Mouse (Mus musculus) cerebellum, postnatal 25 days (tissue): ENCODE data around the gene Smarcd2.
A peak's percentile ranks its signal among the peaks of the same experiment; 100 is the strongest.

Experiments
- DNase-seq, 2 experiments: peaks; one replicate each; pipeline ENCODE4 v3.0.0; 2021; ENCODE audit warnings: mixed read lengths in 2 of 2

Gene Smarcd2

DNA sequence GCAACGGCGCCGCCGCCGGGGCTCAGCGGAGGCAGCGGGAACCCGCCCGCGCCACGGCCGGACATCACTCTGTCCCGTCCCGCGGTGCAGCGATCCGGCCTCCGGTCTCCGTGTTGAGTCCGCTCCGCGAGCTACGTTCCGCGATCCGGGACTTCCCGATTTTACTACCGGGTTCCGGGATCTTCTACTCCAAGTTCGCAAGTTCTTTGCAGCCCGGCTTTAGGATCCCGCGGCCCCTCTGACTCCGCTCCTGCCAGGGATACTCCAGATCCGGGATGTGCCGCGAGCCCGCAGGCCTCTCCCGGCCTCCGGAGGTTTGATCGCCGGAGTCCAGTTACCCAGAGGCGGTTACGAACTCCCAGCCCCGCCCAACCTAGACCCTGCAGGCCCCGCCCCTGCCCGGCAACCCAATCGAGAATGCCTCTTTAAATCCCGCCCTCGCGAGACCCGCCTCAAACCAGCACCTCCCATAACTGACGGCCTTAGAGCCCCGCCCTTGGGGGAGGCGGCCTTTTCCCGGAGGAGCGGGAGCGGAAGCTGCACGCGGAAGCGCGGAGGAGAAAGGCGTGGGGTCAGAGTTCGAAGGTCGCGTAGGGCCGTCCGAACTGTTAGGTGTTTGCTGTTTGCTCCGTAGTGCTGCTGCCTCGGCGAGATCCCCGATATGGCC lies at the start of gene Smarcd2:
Smarcd2 (minus strand) TSS at position 329 of the 667 bp plus-strand sequence.
- DNase-seq, result peak; percentile 99

DNA sequence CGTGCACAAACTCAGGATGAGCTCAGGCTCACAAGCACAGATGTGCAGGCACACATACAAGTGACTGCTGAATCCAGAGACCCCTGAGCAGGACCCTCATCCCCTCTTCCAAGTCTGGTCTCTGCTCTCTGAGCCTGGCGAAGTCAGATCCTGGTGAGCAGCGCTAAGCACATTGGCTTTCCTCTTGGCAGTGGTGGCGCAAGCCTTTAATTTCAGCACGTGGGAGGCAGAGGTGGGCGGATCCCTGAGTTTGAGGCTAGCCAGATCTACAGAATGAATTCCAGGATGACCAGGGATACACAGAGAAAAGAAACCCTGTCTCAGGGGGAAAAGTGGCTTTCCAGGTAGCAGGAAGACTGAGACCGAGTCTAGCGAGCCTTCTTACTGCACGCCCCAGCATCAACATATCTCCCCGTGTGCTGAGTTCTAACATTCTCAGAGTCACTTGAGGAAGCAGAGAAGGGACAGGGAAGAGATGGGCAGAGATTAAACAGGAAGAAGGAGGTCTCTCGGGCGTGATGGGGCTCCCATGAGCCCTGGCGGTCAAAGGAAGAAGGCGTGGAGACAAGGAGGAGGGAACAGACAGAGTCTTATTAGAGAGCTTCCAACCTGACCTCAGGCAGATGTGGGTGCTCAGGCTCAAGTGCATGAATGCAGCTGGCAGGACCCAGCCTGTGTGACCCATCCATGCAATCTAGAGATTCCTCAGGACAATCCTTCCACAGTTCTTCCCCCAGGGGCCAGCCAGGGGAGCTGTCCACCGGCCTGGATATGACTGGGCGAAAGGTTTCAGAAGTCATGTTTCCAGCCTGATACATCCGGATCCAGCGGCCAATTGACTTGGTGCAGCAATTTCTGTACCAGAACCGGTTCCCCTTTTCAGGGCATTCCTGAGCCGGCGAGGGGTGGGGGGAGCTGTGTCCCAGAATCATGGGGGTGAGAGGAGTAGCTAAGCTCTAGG lies 45.9 kb upstream of the Smarcd2 start:
- no peak for DNase-seq

- DNase-seq, result no peak
Observed at GRCm38 (mm10) chr11:106317801-106318200, 45.0 kb upstream of the Smarcd2 start.

- no peak for DNase-seq
Observed at GRCm38 (mm10) chr11:106316416-106316815, 43.6 kb upstream of the Smarcd2 start.

GRCm38 (mm10) chr11:106314333-106314812 lies 41.6 kb upstream of the Smarcd2 start, which contains the start of gene Cd79b:
TSS of gene Cd79b (minus strand) at chr11:106314762.
- DNase-seq, result no peak

- DNase-seq, result no peak
Observed at GRCm38 (mm10) chr11:106313533-106313932, 40.8 kb upstream of the Smarcd2 start.

DNA sequence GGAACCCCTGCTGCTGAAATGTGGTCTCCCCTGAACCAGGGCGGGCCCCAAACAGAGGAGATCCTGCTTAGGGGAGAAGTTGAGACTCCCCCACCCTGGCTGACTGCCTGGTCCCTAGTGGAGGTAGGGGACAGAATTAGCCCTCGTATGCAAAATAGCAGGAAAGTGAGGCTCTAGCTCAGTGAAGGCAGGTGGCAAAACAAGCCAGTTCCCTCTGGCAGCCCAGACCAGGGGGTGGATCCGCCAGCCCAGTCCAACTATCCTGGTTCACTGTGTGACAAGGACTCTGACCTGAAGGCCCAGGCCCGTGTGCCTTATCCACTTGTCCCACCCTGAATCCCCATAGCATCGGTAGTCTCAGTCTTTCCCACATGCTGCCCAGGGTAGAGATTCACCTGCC lies 37.4 kb upstream of the Smarcd2 start:
- no peak for DNase-seq

DNA sequence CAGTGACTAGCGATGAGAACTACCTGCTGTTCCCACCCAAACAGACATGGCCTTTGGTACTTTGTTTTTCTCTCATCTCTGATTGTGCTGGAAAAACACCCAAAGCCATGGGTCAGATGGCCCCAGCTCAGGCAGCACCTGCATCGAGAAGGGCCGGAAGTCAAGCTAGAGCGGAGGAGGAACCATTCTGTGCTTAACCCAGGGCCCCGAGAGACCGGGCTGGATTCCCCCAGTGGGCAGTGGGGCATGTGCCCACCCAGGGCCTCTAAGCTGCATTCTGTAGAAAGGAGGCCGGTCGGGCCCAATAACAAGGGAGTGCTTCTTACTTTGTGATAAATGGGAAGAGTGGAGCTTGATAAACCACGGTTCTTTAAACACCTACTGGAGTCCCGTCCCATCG lies 35.4 kb upstream of the Smarcd2 start:
- no peak for DNase-seq

- DNase-seq, result no peak
Observed at GRCm38 (mm10) chr11:106307432-106307831, 34.7 kb upstream of the Smarcd2 start.

- no peak for DNase-seq
Observed at GRCm38 (mm10) chr11:106306758-106307157, 34.0 kb upstream of the Smarcd2 start.

GRCm38 (mm10) chr11:106306065-106306385 lies 33.3 kb upstream of the Smarcd2 start:
- DNase-seq, result no peak

GRCm38 (mm10) chr11:106305348-106306064 lies 32.7 kb upstream of the Smarcd2 start:
- DNase-seq, result no peak

DNA sequence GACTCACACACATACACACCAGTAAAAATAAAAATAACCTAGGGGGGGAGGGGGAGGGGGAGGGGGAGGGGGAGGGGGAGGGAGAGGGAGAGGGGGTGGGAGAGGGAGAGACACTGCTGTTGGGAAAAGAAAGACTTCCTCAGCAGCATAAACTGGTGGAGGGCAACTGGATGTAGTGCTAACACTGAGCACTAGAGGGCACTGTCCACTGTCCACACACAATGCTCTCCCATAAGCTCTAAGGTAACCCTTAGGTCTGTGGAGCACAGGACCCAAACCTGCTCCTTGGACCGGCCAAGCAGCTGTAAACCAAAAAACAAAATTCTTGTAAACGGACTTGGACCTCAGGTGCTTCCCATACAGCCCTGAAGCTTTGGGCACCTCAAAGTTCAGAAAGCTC lies 29.9 kb upstream of the Smarcd2 start:
- peak; percentile 73 to 84 for DNase-seq

- no peak for DNase-seq
Observed at GRCm38 (mm10) chr11:106301765-106302164, 29.0 kb upstream of the Smarcd2 start, which contains the start of gene Gh. TSS of gene Gh (minus strand) at chr11:106301865.

DNA sequence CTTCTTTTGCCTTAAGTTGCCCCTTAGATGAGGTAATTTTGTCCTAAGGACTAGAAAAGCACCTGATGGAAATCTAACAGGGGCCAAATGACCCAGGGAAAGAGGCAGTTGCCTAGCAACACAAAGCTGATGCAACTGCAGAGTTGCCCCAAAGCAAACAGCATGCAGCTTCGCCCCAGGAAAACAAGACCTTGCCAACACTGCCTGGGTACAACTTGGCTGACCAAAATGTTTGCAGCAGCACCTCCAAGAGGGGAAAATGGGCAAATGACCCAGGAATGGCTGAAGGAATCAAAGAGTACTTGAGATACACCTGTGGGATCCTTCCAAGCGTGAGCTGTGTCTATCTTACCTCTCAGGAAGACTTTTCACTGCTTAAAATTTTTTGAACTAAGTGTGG lies 19.1 kb upstream of the Smarcd2 start:
- DNase-seq, result peak; percentile 82 to 89

GRCm38 (mm10) chr11:106290376-106290775 lies 17.6 kb upstream of the Smarcd2 start:
- DNase-seq, result no peak

GRCm38 (mm10) chr11:106289369-106289768 lies 16.6 kb upstream of the Smarcd2 start:
- DNase-seq, result peak; percentile 94 to 96

- DNase-seq, result peak; percentile 86
Observed at GRCm38 (mm10) chr11:106286987-106287386, 14.2 kb upstream of the Smarcd2 start.

GRCm38 (mm10) chr11:106286206-106286605 lies 13.4 kb upstream of the Smarcd2 start:
- peak; percentile 55 to 57 for DNase-seq

DNA sequence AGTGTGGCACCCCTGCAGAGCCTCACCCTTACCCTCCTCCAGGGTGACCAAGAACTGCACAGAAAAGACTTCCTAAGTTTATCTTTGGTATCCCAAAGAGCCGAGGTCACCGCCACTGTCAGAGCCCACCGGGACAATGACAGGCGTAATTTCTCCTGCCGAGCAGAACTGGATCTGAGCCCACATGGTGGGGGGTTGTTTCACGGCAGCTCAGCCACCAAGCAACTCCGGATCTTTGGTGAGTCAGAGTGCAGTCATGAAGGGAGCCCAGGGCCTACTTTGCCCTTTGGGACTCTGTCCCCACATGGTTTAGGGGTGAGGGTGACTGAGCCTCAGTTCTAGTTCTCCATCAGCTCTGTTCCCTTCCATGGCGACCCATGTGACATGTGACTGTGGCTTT lies 11.4 kb upstream of the Smarcd2 start:
- DNase-seq, result peak in 1 of 2 experiments; percentile 38

DNA sequence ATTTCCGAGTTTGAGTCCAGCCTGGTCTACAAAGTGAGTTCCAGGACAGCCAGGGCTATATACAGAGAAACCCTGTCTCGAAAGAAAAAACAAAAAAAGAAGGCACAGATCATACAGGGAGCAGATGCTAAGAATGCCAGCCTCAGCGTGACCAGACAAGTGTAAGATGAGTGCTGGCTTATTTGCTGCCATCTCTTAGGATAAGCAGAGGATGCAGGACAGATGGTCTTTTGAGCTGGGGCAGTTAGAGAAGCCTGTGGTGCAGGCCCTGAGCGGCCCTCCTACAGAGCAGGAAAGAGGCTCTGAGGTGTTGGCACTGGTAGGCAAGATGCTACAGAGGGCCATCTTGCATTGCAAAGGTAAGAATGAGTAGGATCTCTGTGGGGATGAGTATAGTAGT lies 10.6 kb upstream of the Smarcd2 start:
- peak; percentile 57 to 65 for DNase-seq

GRCm38 (mm10) chr11:106282452-106282851 lies 9.7 kb upstream of the Smarcd2 start:
- peak in 1 of 2 experiments; percentile 22 for DNase-seq

- DNase-seq, result peak; percentile 96 to 97
Observed at GRCm38 (mm10) chr11:106276454-106276853, 3.7 kb upstream of the Smarcd2 start, which contains the start of gene Tcam1. TSS of gene Tcam1 (plus strand) at chr11:106276672.
